Mouse (Mus musculus) large intestine, adult 2 months (tissue): Measurements from ENCODE around the gene Pom121. TPM values are rescaled to one million over a fixed set of nuclear protein-coding genes. Genes with fewer than 3 reads are reported as not detected.
"Not testable (repeated sequence)": the region's sequence is repeated elsewhere in the genome, so short reads cannot be mapped to it uniquely, and the experiment has no call there.

Experiments
- DNase-seq: peaks from one replicate; pipeline ENCODE4 v3.0.0-alpha.2; 2012; ENCODE audit warnings: low read depth, low spot score
- WGBS: fragments of 180-500 bp; shearing (Covaris S2); methylation state at CpG from one replicate; pipeline ENCODE4 v1.1.7; 2018; 5-methylcytosine and 5-hydroxymethylcytosine counted together
- polyA plus RNA-seq: library from polyadenylated mRNA; depleted of rRNA; stranded (reverse); fragments of >200 nt; gene quantifications from 2 replicates; pipeline ENCODE4 v1.2.3, GENCODE M21; 2012

Gene Pom121
- polyA plus RNA-seq, 1 experiment, result 13.7 TPM

DNA sequence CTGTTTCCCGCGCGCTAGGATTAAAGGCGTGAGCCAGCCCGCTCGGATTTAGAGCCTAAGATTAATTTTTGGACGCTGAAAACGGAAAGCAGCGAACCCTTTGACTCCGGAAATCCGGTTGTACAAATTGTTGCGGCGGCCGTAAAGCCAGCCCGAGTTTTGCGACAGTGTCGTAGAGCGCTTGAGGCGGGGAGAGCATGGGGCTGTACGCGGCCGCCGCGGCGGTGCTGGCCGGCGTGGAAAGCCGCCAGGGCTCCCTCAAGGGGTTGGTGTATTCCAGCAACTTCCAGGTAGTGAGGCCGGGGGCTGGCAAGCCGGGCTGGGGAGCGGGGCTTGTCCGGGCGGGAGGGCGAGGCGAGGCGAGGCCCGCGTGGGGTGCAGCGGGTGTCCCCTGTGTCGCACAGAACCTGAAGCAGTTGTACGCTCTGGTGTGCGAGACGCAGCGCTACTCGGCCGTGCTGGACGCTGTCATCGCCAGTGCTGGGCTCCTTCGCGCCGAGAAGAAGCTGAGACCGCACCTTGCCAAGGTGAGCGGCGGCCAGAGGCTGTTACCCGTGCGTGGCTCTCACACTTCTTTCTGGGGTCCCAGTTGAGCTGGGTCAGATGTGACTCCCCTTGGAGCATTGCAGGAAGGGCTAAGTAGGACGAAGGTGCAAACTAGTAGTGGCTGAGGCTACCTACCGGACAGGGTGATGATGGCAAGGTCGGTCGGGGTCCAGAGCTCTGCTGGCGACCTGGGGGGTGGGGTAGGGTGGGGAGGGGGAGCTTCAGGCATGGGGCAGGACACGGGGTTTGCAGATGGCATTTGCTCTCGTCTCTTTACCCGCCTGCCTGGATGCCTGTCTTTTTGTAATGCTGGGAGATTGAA is 24.3 kb downstream of the Pom121 start, which contains the start of gene Nsun5:
TSS of gene Nsun5 (plus strand) at position 167 of the 868 bp plus-strand sequence.
- peak; percentile 84 for DNase-seq
- under 1% methylated on average over 64 of the region's 64 CpGs for WGBS

DNA sequence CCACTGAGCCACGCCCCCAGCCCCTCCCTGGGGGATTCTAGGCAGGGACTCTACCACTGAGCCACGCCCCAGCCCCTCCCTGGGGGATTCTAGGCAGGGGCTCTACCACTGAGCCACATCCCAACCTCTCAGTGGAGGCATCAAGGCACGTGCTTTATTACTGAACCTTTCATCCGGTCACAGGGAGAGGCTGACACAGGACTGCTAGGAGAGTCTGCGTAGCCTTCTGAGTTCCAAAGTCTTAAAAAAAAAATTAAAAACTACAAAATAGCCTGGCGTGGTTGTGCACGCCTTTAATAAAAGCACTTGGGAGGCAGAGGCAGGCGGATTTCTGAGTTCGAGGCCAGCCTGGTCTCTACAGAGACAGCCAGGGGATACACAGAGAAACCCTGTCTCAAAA is 25.1 kb downstream of the Pom121 start:
- 48% methylated on average over 9 of the region's 9 CpGs for WGBS
- DNase-seq, result not testable (repeated sequence)

DNA sequence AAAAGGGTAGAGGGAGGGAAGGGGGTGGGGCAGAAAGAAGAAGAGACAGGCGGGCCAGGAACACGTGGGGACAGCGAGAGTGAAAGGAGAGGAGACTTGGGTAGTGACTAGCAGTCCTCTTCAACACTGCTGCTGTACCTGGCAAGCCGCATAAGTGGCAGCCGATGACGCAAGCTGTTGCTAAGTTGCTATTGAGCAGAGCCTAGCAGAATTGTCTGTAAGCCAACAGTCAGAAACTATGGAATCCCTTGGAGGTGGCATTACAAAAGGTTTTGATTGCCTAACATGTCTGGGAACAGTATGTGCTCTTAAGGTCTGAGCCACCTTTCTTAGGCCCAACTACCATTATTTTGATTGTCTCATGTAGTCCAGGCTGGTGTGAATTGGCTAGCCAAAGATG is 26.0 kb downstream of the Pom121 start:
- no peak for DNase-seq
- 84% methylated on average over 6 of the region's 6 CpGs for WGBS

DNA sequence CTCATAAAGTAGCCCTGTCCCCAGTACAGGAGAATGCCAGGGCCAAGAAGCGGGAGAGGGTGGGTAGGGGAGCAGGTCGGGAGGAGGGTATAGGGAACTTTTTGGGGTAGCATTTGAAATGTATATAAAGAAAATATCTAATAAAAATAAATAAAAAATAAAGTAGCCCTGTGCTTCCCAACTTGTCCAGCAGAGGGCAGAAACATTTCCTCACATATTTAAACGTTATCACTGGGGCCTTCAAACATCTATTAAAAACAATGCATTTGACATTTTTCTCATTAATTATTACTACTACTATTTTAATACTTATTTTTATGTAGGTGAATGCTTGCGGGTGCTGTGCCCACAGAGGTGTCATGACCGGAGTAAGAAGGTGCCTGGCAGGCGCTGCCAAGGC is 26.5 kb downstream of the Pom121 start:
- DNase-seq, result no peak
- WGBS, result 53% methylated on average over 6 of the region's 6 CpGs

DNA sequence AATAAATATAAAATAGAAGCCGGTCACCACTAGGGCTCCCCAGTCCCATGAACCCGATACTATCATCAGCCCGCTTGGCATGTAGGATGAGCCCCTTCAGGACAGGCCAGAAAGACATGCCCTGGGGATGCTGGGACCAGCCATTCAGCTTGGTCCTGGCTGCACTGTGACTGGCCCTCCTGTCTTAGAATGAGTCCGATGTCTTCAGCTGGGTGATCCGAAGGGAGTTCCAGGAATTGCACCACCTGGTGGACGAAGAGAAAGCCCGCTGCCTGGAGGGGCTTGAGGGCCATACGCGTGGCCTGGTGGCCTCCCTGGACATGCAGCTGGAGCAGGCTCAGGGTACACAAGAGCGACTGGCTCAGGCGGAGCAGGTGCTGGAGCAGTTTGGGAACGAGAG is 30.8 kb downstream of the Pom121 start:
- WGBS, result 21% methylated on average over 12 of the region's 12 CpGs
- no peak for DNase-seq

GRCm38 (mm10) chr5:135362572-135362971 is 31.8 kb downstream of the Pom121 start:
- 76% methylated on average over 3 of the region's 3 CpGs for WGBS
- no peak for DNase-seq

DNA sequence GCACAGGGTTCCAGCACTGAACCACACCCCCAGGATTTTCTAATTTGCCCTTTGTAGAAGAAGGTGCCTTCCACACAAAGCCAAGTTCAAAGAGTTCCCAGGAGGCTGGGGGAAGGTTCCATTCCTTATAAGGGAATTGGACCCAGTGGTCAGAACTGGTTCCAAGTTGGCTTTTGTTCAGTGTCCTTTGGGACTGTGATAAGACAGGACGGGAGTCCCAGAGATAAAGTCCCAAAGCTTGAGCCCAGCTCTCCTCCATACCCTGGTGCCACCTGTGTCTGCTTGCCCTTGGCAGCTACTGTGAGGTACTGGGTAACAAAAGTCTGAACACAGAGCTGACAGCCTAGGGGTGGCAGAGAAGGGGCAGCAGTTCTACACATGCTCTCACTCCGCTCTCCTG is 34.6 kb downstream of the Pom121 start:
- WGBS, result 57% methylated on average over 2 of the region's 2 CpGs
- DNase-seq, result no peak

GRCm38 (mm10) chr5:135357556-135357955 is 36.8 kb downstream of the Pom121 start:
- no peak for DNase-seq
- WGBS, result 67% methylated on average over 2 of the region's 2 CpGs

DNA sequence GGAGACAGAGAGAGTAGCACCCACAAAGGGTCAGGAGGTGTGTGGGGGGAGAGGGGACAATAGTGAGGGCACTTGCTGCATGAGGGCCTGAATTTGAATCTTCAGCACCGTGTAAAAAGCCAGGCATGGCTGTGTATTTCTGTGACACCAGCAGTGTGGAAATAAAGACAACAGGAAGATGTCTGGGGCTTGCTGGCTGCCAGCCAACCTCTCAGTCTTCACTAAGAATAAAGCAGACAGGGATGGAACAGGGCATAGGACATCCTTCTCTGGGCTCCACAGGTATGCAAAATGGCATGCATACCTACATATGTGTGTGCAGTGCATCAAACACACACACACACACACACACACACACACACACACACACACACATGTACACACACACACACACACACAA is 38.3 kb downstream of the Pom121 start:
- DNase-seq, result no peak
- WGBS, result 23% methylated on average over 1 of the region's 1 CpGs

- DNase-seq, result no peak
- WGBS, result 20% methylated on average over 20 of the region's 20 CpGs
These were observed 40.8 kb downstream of the Pom121 start for GRCm38 (mm10) chr5:135353564-135353963.

DNA sequence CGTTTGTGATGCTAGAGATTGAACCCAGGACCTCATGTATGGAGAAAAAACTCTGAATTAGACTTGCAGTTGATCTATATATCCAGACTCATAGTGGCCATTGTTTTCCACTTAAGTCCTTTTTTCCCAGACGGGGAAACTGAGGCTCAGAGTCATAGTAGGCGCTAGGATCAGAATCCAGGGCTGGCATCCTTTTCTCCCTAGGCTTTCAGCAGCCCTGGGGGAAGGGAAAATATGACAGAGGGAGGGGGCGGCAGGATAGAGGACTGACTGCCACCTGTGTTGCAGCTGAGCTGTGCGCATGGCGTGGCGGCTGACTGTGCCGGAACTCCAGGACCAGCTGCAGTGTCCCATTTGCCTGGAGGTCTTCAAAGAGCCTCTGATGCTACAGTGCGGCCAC is 41.4 kb downstream of the Pom121 start, which contains the start of gene Trim50:
TSS of gene Trim50 (plus strand) at position 301 of the 400 bp plus-strand sequence.
- WGBS, result 63% methylated on average over 9 of the region's 9 CpGs

GRCm38 (mm10) chr5:135351606-135352005 is 42.7 kb downstream of the Pom121 start:
- WGBS, result 58% methylated on average over 13 of the region's 13 CpGs
- DNase-seq, result no peak

More for the DNA sequence above, 41.4 kb downstream of the Pom121 start, which contains the start of gene Trim50:
- no peak for DNase-seq

GRCm38 (mm10) chr5:135349862-135350261 is 44.5 kb downstream of the Pom121 start, which contains the start of gene Fkbp6:
Gene Fkbp6 (minus strand): TSS chr5:135350044.
- no peak for DNase-seq
- 89% methylated on average over 35 of the region's 35 CpGs for WGBS

- DNase-seq, result no peak
- 46% methylated on average over 4 of the region's 4 CpGs for WGBS
These were observed 46.8 kb downstream of the Pom121 start for GRCm38 (mm10) chr5:135347511-135348011.

DNA sequence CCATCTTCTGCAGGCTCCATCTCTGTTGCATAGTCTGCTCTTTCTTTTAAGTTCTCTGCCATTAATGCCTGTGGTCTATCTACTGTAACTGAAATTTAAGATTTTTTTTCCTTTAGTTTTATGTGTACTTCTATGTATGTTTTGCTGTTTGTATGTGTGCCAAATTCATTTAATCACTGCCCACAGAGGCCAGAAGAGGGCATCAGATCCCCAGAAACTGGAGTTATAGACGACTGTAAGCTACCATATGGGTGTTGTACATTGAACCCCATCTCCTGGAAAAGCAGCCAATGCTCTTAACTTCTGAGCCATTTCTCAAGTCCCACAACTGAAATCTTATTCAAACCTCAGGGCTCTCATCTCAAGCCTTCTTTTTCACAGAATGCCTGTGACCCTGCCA is 47.9 kb downstream of the Pom121 start:
- 3% methylated on average over 1 of the region's 1 CpGs for WGBS
- DNase-seq, result no peak

GRCm38 (mm10) chr5:135345989-135346388 is 48.4 kb downstream of the Pom121 start:
- 71% methylated on average over 7 of the region's 7 CpGs for WGBS
- no peak for DNase-seq

GRCm38 (mm10) chr5:135337575-135337974 is 56.8 kb downstream of the Pom121 start:
- DNase-seq, result no peak
- WGBS, result 30% methylated on average over 3 of the region's 3 CpGs

- 76% methylated on average over 6 of the region's 6 CpGs for WGBS
- DNase-seq, result no peak
These were observed 63.2 kb downstream of the Pom121 start for GRCm38 (mm10) chr5:135331161-135331560.

- DNase-seq, result no peak
- 75% methylated on average over 5 of the region's 5 CpGs for WGBS
These were observed 64.1 kb downstream of the Pom121 start for GRCm38 (mm10) chr5:135330201-135330600.

- WGBS, result 80% methylated on average over 4 of the region's 4 CpGs
- no peak for DNase-seq
These were observed 64.9 kb downstream of the Pom121 start for GRCm38 (mm10) chr5:135329471-135329870.
